8 mouse cellular contexts compared by ENCODE assay signal in the genomic region with DNA sequence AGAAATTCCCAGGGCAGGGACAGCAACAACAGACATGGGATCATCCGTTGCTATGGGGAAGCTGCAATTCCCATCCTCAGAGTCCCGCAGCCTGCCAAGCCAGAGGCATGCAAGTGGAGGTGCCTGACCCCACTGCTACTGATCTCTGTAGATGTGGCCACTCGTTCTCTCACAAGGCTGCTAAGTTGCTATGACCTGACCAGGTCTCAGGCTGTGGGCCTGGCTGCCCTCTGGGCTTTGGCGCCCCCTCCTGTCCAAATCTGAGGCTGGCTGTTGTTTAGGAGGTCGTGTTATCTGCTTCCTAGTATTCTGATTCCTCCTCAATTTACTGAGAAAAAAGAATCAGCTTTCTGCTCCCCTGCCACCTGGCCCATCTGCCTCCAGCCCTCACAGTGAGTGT. TPM values are rescaled to one million over a fixed set of nuclear protein-coding genes. Genes with fewer than 3 reads are reported as not detected.
DNase-seq lines count a peak whose midpoint lies in the region; ATAC-seq and TF ChIP-seq lines count a peak whose summit lies in the region.

No protein-coding gene starts in this region.

- peak; percentile 58 for DNase-seq in MEL (ENCODE audit: low read depth, low spot score)
- peak; percentile 77 for DNase-seq in cerebellum, adult 8-10 months
- DNase-seq in hindbrain, embryonic 14.5 days (ENCODE audit: low spot score), result peak; percentile 29
- no peak for DNase-seq in liver, embryonic 14.5 days (ENCODE audit: low read depth in 3 of 3, low spot score in 3 of 3)

- no peak for TF ChIP-seq EP300 in MEL (IDR thresholded peaks at IDR 0.05; ENCODE audit: low read depth in 1 of 2, low read length in 2 of 2)
- no peak for TF ChIP-seq EP300 in liver, embryonic 14.5 days (IDR thresholded peaks at IDR 0.05; ENCODE audit: low read depth)

- TF ChIP-seq RAD21 in MEL (IDR thresholded peaks at IDR 0.05; ENCODE audit: low read depth, low read length), result peak; percentile 72

- no peak overlapping the region for H3K9ac ChIP-seq in MEL (ENCODE audit: control insufficient read depth, low read depth, low read length, poor library complexity, severe bottlenecking)
- no peak overlapping the region for H3K9ac ChIP-seq in forebrain, embryonic 16.5 days (replicated peaks; ENCODE audit: low read depth, low read length)
- no peak overlapping the region for H3K9ac ChIP-seq in hindbrain, embryonic 14.5 days
- no peak overlapping the region for H3K9ac ChIP-seq in liver, embryonic 14.5 days (replicated peaks)
- H3K9ac ChIP-seq in neural tube, embryonic 13.5 days, result no peak overlapping the region

- peak; percentile 39 for ATAC-seq in forebrain, embryonic 16.5 days
- no peak for ATAC-seq in hindbrain, embryonic 14.5 days (ENCODE audit: low FRiP score)
- peak; percentile 55; the same call in 1 of the 2 replicates for ATAC-seq in liver, embryonic 14.5 days (ENCODE audit: insufficient read depth)
- ATAC-seq in neural tube, embryonic 13.5 days (ENCODE audit: low read depth), result no peak; the same call in 1 of the 2 replicates
- no peak for ATAC-seq in inflammation-experienced regulatory T-cells, adult 6 months

- no peak overlapping the region for H3ac ChIP-seq in C2C12 (ENCODE audit: control insufficient read depth, insufficient read length, low read depth)

- TF ChIP-seq POLR2A in MEL (IDR thresholded peaks at IDR 0.05; ENCODE audit: control insufficient read depth in 1 of 2, insufficient read depth in 1 of 2, low read depth in 1 of 2, low read length in 2 of 2, poor library complexity in 1 of 2), result no peak

- H3K27ac ChIP-seq in MEL (ENCODE audit: control insufficient read depth, low read depth, low read length), result no peak overlapping the region
- no peak overlapping the region for H3K27ac ChIP-seq in forebrain, embryonic 16.5 days (ENCODE audit: low read length)
- no peak overlapping the region for H3K27ac ChIP-seq in hindbrain, embryonic 14.5 days
- no peak overlapping the region for H3K27ac ChIP-seq in liver, embryonic 14.5 days
- peak overlapping the region; percentile 39; the same call in 1 of the 2 replicates for H3K27ac ChIP-seq in neural tube, embryonic 13.5 days (replicated peaks)

- no peaks in the 10 kb centered on the region for H3K9me3 ChIP-seq in MEL (replicated peaks; ENCODE audit: insufficient read depth, low read length)
- H3K9me3 ChIP-seq in forebrain, embryonic 16.5 days (ENCODE audit: control insufficient read depth, low read length), result no peaks in the 10 kb centered on the region
- no peaks in the 10 kb centered on the region for H3K9me3 ChIP-seq in hindbrain, embryonic 14.5 days (ENCODE audit: control insufficient read depth, low read length)
- H3K9me3 ChIP-seq in liver, embryonic 14.5 days (ENCODE audit: control insufficient read depth, low read length), result no peaks in the 10 kb centered on the region
- H3K9me3 ChIP-seq in neural tube, embryonic 13.5 days, result no peaks in the 10 kb centered on the region

- H3K4me3 ChIP-seq in C2C12 (ENCODE audit: insufficient read depth, poor library complexity, severe bottlenecking), result no peak overlapping the region
- H3K4me3 ChIP-seq in MEL (ENCODE audit: control insufficient read depth in 1 of 2, insufficient read depth in 1 of 2, low read depth in 2 of 2, low read length in 2 of 2), result no peak overlapping the region
- no peak overlapping the region for H3K4me3 ChIP-seq in forebrain, embryonic 16.5 days (replicated peaks; ENCODE audit: low read length)
- H3K4me3 ChIP-seq in hindbrain, embryonic 14.5 days (replicated peaks; ENCODE audit: low read length), result no peak overlapping the region
- no peak overlapping the region for H3K4me3 ChIP-seq in liver, embryonic 14.5 days (ENCODE audit: insufficient read depth in 1 of 2, low read depth in 2 of 2, low read length in 2 of 2)
- H3K4me3 ChIP-seq in neural tube, embryonic 13.5 days, result no peak overlapping the region

- H3K4me1 ChIP-seq in MEL (ENCODE audit: control insufficient read depth in 1 of 2, insufficient read depth in 2 of 2, low read length in 2 of 2), result no peaks in the 10 kb centered on the region
- peaks cover 12% of the 10 kb centered on the region for H3K4me1 ChIP-seq in forebrain, embryonic 16.5 days (replicated peaks; ENCODE audit: control insufficient read depth, insufficient read depth, low read length)
- H3K4me1 ChIP-seq in hindbrain, embryonic 14.5 days (replicated peaks; ENCODE audit: control insufficient read depth, insufficient read depth, low read length), result peaks cover 13% of the 10 kb centered on the region; the same call in 1 of the 2 replicates
- no peaks in the 10 kb centered on the region for H3K4me1 ChIP-seq in liver, embryonic 14.5 days (replicated peaks; ENCODE audit: control insufficient read depth in 2 of 2, insufficient read depth in 2 of 2, low read length in 1 of 2)
- H3K4me1 ChIP-seq in neural tube, embryonic 13.5 days (replicated peaks), result peaks cover 18% of the 10 kb centered on the region

- H3K79me2 ChIP-seq in C2C12 (ENCODE audit: control insufficient read depth, insufficient read depth) (no peaks in the 10 kb centered on the region), MEL (ENCODE audit: control insufficient read depth, insufficient read depth, low read length, poor library complexity) (no peaks in the 10 kb centered on the region)

- H3K27me3 ChIP-seq in C2C12 (ENCODE audit: control insufficient read depth, insufficient read depth, insufficient read length) (no peaks in the 10 kb centered on the region), MEL (ENCODE audit: control insufficient read depth in 1 of 2, insufficient read depth in 2 of 2, low read length in 2 of 2) (no peaks in the 10 kb centered on the region)
- no peaks in the 10 kb centered on the region for H3K27me3 ChIP-seq in forebrain, embryonic 16.5 days (replicated peaks; ENCODE audit: control insufficient read depth, insufficient read depth, low read length)
- no peaks in the 10 kb centered on the region for H3K27me3 ChIP-seq in hindbrain, embryonic 14.5 days (ENCODE audit: control insufficient read depth, insufficient read depth, low read length)
- no peaks in the 10 kb centered on the region for H3K27me3 ChIP-seq in liver, embryonic 14.5 days (ENCODE audit: control insufficient read depth, insufficient read depth, low read length)
- no peaks in the 10 kb centered on the region for H3K27me3 ChIP-seq in neural tube, embryonic 13.5 days

- WGBS in forebrain, embryonic 16.5 days, result 43% methylated on average over 5 of the region's 5 CpGs
- 34% methylated on average over 5 of the region's 5 CpGs for WGBS in hindbrain, embryonic 14.5 days
- WGBS in liver, embryonic 14.5 days (ENCODE audit: insufficient replicate concordance), result 35% methylated on average over 5 of the region's 5 CpGs
- WGBS in neural tube, embryonic 13.5 days, result 37% methylated on average over 5 of the region's 5 CpGs

- H3K36me3 ChIP-seq in C2C12 (ENCODE audit: control insufficient read depth, insufficient read depth) (no peaks in the 10 kb centered on the region), MEL (ENCODE audit: control insufficient read depth in 1 of 2, insufficient read depth in 2 of 2, low read length in 2 of 2) (no peaks in the 10 kb centered on the region)
- H3K36me3 ChIP-seq in forebrain, embryonic 16.5 days (ENCODE audit: control insufficient read depth, insufficient read depth), result no peaks in the 10 kb centered on the region
- no peaks in the 10 kb centered on the region for H3K36me3 ChIP-seq in hindbrain, embryonic 14.5 days (replicated peaks; ENCODE audit: control insufficient read depth, insufficient read depth)
- no peaks in the 10 kb centered on the region for H3K36me3 ChIP-seq in liver, embryonic 14.5 days (replicated peaks; ENCODE audit: control insufficient read depth, insufficient read depth, low read depth)
- H3K36me3 ChIP-seq in neural tube, embryonic 13.5 days, result no peaks in the 10 kb centered on the region

- H3K4me2 ChIP-seq in forebrain, embryonic 16.5 days (ENCODE audit: low read length), result no peak overlapping the region
- H3K4me2 ChIP-seq in hindbrain, embryonic 14.5 days (replicated peaks), result no peak overlapping the region
- H3K4me2 ChIP-seq in liver, embryonic 14.5 days (ENCODE audit: low read depth), result no peak overlapping the region
- no peak overlapping the region for H3K4me2 ChIP-seq in neural tube, embryonic 13.5 days

- no peaks in the 10 kb centered on the region for H3K79me3 ChIP-seq in C2C12 (ENCODE audit: low read depth)

- TF ChIP-seq CTCF in C2C12 (IDR thresholded peaks at IDR 0.05; ENCODE audit: control insufficient read depth, insufficient read depth, insufficient read length) (peak; percentile 58), MEL (IDR thresholded peaks at IDR 0.05 in 2 of 3, conservative IDR thresholded peaks at IDR 0.05 in 1 of 3; ENCODE audit: control insufficient read depth in 1 of 3, insufficient read depth in 1 of 3, low read depth in 2 of 3, low read length in 3 of 3, poor library complexity in 1 of 3, severe bottlenecking in 1 of 3) (peak; percentile 80 to 88 (median 85))
- TF ChIP-seq CTCF in liver, embryonic 14.5 days (IDR thresholded peaks at IDR 0.05; ENCODE audit: low read depth), result peak; percentile 92

TF ChIP-seq in C2C12, 6 proteins besides CTCF, POLR2A, EP300 and RAD21 (continues in another document):
- no peak for TF ChIP-seq MAX (IDR thresholded peaks at IDR 0.05)
- no peak for TF ChIP-seq USF1 (IDR thresholded peaks at IDR 0.05; ENCODE audit: low read depth)
- no peak for TF ChIP-seq FOSL1 (IDR thresholded peaks at IDR 0.05; ENCODE audit: insufficient read depth, low read length, poor library complexity, severe bottlenecking)
- no peak for TF ChIP-seq MYOG (IDR thresholded peaks at IDR 0.05; ENCODE audit: control insufficient read depth, extremely low read depth, insufficient read length)
- no peak for TF ChIP-seq CEBPB (IDR thresholded peaks at IDR 0.05; ENCODE audit: low read depth)

TF ChIP-seq in MEL, 35 proteins besides CTCF, POLR2A, EP300 and RAD21:
- no peak for TF ChIP-seq UBTF (IDR thresholded peaks at IDR 0.05; ENCODE audit: borderline replicate concordance, insufficient read depth, low read depth, low read length)
- peak; percentile 85 for TF ChIP-seq SMC3 (IDR thresholded peaks at IDR 0.05; ENCODE audit: low read depth, low read length)
- TF ChIP-seq ZC3H11A (IDR thresholded peaks at IDR 0.05; ENCODE audit: low read depth, low read length), result peak; percentile 65
TF ChIP-seq in MEL: peak in this region for 2.

RNA-seq across cellular contexts. Expression of a gene that starts 29.4 kb away (rescaled TPM):
- 5.3 TPM for polyA plus RNA-seq in C2C12 (2012; fragmentation: generic; extraction: Trizol)
- 5.9 and 8.8 TPM in 2 replicates for total RNA-seq in MEL (2012; rRNA removed)
- 1 to 10 TPM in 1 of 2 experiments, not detected in 1; 8.0 TPM for polyA plus RNA-seq in MEL (2012; ENCODE audit: insufficient read depth in 1 of 2, insufficient read length in 2 of 2, low read depth in 1 of 2, low replicate concordance in 2 of 2, missing spikeins in 1 of 2)
- 21.6 and 22.0 TPM in 2 replicates for polyA plus RNA-seq in forebrain, embryonic 16.5 days (2015; fragmentation: Nextera tagmentation; extraction: Ambion mirVana)
- polyA plus RNA-seq in hindbrain, embryonic 14.5 days (2014; fragmentation: Nextera tagmentation; extraction: Ambion mirVana), result 21.9 and 23.3 TPM in 2 replicates
- polyA plus RNA-seq in liver, embryonic 14.5 days (2012; rRNA removed), result 6.3 and 7.1 TPM in 2 replicates
- 10.1 and 12.3 TPM in 2 replicates for polyA plus RNA-seq in liver, embryonic 14.5 days (2014; fragmentation: Nextera tagmentation; extraction: Ambion mirVana)
- polyA plus RNA-seq in neural tube, embryonic 13.5 days (2015; fragmentation: Nextera tagmentation; extraction: Ambion mirVana), result 21.5 and 24.7 TPM in 2 replicates
- polyA plus RNA-seq in inflammation-experienced regulatory T-cells, adult 6 months (2017; shearing (Covaris generic)), result 10 to 100 TPM; 14.9 to 43.3 (median 35.0) TPM

Comparison
In these comparisons a context has a peak if more than half of its experiments do, and no peak if none do; other contexts are left out.
1. DNase-seq: peak in MEL (single experiment), cerebellum, adult 8-10 months (single experiment) and hindbrain, embryonic 14.5 days (single experiment); none in liver, embryonic 14.5 days (0 of 3).
2. ATAC-seq: peak in forebrain, embryonic 16.5 days (single experiment) and liver, embryonic 14.5 days (single experiment); none in hindbrain, embryonic 14.5 days (single experiment), neural tube, embryonic 13.5 days (single experiment) and inflammation-experienced regulatory T-cells, adult 6 months (single experiment).
3. Peak in every context shown above with its lines, with median percentiles within 50 percentile points of each other: CTCF ChIP-seq.